Mouse (Mus musculus): ENCODE results near the gene Efcab5. TPM values are rescaled to one million over a fixed set of nuclear protein-coding genes. Genes with fewer than 3 reads are reported as not detected.

The Efcab5 gene
- total RNA-seq, 2 experiments from 2014 or later = 0.32 to 0.43 TPM

Small RNA genes lying within 50 kb of the gene (microRNA-seq; reads per million reads assigned to microRNA genes)
- gene Mir423 = 2,799 to 2,829 reads per million in 2 experiments

Other genes starting within 250 kb of the Efcab5 start
- 1 to 10 TPM; 1.2 to 1.4 TPM for gene Slc6a4, start 190.4 kb downstream of the Efcab5 start, total RNA-seq (2021)
- 10 to 100 TPM; 12.5 to 13.1 TPM for gene Nsrp1, start 110.5 kb downstream of the Efcab5 start, total RNA-seq (2021)
- 10 to 100 TPM; 83.2 to 95.0 TPM for gene Ssh2, start 27.3 kb upstream of the Efcab5 start, total RNA-seq (2021)